Mouse (Mus musculus) layer of hippocampus, postnatal 14 days (tissue): Measurements from ENCODE around the gene 4930412O13Rik. TPM values are rescaled to one million over a fixed set of nuclear protein-coding genes. Genes with fewer than 3 reads are reported as not detected.

Experiments
- DNase-seq, 2 experiments: peaks; one replicate each; pipeline ENCODE4 v3.0.0; 2021 to 2022; ENCODE audit warnings: low spot score in 2 of 2, mixed read lengths in 1 of 2
- total RNA-seq, 2 experiments: library from RNA; stranded (reverse); gene quantifications; 2 replicates each; pipeline ENCODE4 v1.2.3; 2021

Gene 4930412O13Rik
- total RNA-seq, 2 experiments from 2014 or later, result not detected

DNA sequence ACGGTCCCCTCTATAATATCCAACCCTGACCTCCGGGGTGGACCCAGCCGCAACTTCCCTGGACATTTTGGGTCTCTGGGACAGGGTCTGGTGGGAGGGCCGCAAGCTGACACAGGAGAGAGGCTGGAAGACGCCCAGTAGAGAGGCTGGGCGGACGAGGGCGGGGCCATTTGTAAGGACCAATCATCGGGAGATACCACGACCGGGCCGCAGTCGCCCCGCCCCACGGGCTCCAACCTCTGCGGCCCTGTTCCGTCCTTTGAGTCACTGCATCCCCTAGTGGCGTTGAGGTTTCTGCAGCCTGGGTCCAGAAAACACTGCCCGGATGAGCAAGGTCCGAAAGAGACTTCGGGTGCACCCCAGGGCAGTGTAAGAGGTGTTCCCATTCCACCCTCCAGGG, 1.6 kb upstream of the 4930412O13Rik start:
- peak; percentile 42 to 67 for DNase-seq

DNA sequence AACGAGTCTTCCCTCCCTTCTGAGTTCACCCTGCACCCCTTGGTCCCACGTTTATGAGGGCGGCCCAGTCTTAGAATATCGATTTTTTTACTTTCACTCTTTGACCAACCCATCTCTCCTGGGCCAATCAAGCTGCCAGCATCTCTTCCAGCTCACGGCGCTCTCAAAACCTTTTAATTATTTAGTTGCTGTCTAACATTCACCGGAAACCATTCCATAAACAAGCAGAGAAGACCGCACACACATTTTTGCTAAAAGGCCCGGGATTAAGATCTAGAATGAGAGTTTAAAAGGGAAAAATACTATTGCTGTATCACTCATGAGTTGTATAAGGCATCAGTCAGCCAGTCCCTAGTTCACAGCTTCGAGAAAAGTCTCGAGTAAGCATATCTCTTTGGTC, 781 bp upstream of the 4930412O13Rik start:
- DNase-seq, result no peak

DNA sequence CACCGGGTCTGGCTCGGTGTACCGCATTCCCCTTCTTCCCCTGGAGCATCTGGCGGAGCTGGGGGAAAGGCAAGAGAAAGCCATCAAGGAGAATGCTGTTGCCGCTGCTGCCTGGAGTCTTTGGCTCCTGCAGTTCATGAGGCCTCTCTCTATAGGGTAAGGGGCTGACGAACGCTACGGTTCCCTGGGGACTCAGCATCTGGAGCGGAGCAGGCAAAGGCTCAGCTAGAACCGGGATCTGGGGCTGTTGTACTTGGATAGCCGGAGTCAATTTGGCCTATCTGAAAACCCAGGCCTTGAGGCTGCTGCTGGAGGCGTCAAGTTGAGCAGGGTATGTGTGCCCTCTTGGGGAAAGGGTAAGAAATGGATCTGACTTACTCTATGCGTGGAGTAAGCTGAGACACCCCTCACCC, 565 bp downstream of the 4930412O13Rik start:
- no peak for DNase-seq

- DNase-seq, result no peak
Measured at GRCm38 (mm10) chr2:9882371-9882925, 1.4 kb downstream of the 4930412O13Rik start.

GRCm38 (mm10) chr2:9882926-9883802, 2.1 kb downstream of the 4930412O13Rik start:
- no peak for DNase-seq

GRCm38 (mm10) chr2:9883803-9884532, 2.9 kb downstream of the 4930412O13Rik start:
- DNase-seq, result no peak

- no peak for DNase-seq
Measured at GRCm38 (mm10) chr2:9884533-9885216, 3.6 kb downstream of the 4930412O13Rik start.

DNA sequence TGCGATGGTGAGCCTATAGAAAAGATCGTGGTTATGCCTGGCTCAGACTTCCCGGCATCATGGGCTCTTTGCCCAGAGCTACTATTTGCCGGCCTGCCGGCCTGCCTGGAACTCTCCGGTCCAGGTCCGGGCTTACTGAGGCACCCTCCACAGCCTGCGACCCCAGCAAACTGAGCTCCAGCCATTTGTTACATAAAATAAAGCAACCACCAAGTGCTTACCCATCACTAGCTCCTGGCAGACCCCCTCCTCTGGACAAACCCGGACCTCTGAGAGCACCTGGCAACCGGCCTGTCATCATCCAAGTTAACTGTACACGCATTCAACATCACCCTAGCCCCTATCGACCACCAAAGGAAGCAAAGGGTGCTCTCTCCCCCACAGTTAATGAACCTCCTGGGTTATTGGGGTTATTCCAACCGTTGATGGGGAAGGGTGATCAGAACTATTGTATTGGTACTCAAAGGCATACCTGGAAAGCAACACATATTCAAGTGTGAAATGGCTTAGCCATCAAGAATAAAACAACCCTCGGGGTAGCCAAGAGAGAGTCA, 4.2 kb downstream of the 4930412O13Rik start:
- DNase-seq, result no peak

- no peak for DNase-seq
Measured at GRCm38 (mm10) chr2:9886031-9886430, 5.0 kb downstream of the 4930412O13Rik start.

DNA sequence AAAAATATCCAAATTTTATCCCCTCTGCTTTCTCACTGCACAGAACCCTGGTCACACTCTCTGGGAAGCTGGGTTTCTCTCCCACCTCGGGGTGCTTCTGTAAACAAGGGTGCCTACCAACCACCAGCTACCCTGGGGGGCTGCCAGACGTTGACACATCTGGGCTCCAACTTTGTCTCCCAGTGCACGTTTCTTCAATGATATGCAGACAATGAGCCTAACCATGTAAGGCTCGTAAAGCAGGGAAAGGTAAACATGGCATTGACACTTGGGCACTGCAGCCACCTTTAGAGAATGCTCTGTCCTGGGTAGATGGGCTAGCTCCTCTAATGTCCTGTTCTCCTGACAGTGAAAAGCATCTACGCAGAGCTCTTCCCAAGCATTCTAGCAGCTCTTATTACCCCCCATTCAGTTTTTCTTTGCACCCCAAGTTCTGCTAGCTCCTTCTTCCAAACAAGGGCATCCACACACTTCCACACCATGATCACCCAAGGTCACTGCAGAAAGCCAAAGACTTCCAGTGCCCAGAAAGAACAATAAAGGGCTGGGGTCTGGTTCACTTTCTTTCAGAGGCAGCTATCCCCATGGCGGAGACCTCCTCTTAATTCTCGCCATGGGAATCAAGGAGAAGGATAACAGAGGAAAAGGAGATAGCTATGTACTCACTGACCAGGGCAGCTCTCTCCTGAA, 6.0 kb downstream of the 4930412O13Rik start:
- DNase-seq, result no peak

- DNase-seq, result no peak
Measured at GRCm38 (mm10) chr2:9887636-9888035, 6.6 kb downstream of the 4930412O13Rik start.

DNA sequence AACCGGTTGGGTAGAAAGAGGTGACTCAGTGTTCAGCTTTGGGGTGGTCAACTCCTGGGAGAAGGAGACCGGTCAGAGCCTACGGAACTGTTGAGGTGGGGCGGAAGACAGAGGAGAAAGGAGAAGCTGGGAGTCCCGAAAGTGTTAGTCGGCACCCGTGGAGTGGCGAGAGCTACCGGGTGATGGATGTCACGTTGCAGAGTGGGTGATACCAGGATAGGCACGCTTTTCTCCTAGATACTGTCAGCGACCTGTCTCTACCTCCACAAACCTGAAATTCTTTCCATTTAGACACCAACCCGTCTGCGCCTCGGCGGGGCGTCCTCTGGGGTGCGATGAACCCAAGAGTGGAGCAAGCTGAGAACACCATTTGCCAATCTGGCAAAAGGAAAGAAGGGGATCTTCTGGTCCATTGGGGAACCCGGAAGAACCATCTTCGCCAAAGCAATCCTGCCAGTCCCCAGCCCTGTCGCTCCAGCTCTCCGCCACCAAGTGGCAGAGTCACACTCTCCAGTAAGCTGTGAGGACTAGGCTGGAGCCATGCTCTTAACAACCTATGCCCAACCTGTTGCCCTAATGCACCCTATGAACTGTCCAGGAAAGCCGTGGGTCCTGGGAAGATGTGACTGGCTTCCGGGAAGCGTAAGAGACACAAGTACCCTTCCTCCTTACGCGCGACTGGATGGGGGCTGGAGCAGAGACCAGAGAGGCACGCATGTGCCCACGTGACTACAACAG, 8.0 kb downstream of the 4930412O13Rik start, which contains the start of gene 9230102O04Rik:
Gene 9230102O04Rik, minus strand, starts transcription at position 628 of the 738 bp plus-strand sequence.
- no peak for DNase-seq

- no peak for DNase-seq
Measured at GRCm38 (mm10) chr2:9889651-9890183, 8.7 kb downstream of the 4930412O13Rik start, which contains the start of gene Gata3. Gene Gata3, minus strand, starts transcription at chr2:9890034.

DNA sequence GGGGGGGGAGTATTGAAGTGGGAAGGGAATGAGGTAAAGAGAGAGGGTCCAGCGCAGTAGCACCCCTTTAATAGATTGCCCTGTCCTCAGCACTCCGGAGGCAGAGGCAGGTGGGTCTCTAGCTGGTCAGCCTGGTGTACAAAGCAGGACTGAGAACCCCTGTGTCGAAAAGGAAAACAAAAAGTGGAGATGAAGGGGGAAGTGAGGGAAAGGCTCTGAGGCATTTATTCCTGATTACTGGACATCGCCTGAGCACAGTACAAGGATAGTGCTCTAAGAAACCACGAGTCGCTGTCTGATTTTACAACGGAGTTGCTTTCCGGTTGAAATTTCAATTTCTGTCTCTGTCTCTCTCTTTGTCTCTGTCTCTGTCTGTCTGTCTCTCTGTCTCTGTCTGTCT, 9.2 kb downstream of the 4930412O13Rik start:
- no peak for DNase-seq

GRCm38 (mm10) chr2:9890906-9891305, 9.9 kb downstream of the 4930412O13Rik start:
- no peak for DNase-seq

- DNase-seq, result no peak
Measured at GRCm38 (mm10) chr2:9892541-9892940, 11.5 kb downstream of the 4930412O13Rik start.

DNA sequence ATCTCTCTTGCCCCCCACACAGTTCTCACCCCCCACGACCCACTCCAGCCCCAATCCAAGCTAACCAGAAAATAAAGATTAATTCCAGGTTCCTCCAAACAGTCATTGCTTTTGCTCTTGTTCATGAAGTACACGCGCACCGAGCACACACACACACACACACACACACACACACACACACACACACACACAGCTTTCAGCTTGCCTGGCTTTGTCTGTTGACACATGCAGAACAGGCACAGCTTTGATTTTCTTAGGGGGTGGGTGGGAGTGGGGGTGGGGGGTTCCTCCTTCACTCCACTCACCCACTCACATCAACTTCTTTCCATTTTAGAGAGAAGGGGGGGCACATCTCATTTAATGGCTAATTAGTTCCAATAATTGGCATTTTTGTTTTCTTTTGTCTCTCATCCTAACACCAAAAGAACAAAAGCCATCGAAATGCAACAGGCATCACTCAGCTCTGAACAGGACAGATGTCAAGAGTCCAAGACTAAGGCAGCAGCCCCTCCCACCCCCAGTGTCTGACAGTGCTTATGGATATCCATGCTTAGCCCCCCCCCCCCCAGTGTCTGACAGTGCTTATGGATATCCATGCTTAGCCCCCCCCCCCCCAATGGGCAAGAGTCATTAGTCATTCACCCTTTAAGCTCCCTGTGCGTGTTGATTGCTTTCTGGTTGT, 12.4 kb downstream of the 4930412O13Rik start:
- DNase-seq, result no peak

- no peak for DNase-seq
Measured at GRCm38 (mm10) chr2:9894836-9895593, 14.0 kb downstream of the 4930412O13Rik start.
